Mouse (Mus musculus): ENCODE results near the gene Gm5741.

Gm5741 gene

DNA sequence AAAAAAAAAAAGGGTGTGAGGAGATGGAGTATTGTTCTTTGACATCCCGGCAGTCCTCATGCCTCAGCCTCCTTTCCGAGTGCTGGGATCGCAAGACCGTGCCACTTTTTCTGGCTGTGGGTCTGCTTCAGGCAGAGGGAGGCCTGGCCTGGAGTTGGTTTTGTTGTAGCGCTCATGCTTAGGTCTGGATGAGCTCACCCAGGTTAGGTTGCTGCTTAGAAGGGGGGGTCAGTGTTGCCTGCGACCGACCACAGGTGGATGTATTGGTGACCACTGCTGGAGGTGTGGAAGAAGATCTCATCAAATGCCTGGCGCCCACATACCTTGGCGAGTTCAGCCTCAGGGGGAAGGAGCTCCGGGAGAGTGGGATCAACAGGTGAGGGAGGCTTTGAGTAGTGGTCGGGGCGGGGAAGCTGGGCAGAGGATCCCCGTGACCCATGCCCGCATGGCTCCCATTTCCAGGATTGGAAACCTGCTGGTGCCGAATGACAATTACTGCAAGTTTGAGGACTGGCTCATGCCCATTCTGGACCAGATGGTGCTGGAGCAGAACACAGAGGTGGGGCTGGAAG lies 5.3 kb upstream of the Gm5741 start:
- DNase-seq = no peak

DNA sequence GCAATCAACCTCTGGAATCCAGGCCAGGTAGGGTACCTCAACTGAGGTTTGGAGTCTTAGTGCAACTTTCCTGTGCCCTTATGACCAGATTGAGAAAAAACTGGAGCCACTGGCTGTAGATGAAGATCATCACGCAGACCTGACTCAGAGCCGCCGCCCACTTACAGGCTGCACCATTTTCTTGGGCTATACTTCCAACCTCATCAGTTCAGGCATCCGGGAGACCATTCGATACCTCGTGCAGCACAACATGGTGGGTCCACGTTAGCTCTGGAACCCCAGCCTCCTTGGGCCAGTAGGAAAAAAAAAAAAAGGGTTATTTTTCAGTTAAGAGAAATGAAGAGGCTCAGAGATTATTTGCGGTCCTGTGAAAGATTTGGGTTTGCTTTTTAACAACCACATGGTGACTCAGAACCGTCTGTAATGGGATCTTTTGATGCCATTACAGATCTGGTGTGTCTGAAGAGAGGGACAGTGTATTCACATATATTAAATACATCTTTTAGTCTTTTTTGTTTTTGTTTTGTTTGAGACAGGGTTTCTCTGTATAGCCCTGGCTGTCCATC lies 4.7 kb upstream of the Gm5741 start:
- no peak for DNase-seq

GRCm38 (mm10) chr8:85071514-85072281 lies 3.9 kb upstream of the Gm5741 start, which contains the start of gene Dhps:
Dhps (plus strand) TSS chr8:85071757.
- peak; percentile 91 to 93 for DNase-seq

DNA sequence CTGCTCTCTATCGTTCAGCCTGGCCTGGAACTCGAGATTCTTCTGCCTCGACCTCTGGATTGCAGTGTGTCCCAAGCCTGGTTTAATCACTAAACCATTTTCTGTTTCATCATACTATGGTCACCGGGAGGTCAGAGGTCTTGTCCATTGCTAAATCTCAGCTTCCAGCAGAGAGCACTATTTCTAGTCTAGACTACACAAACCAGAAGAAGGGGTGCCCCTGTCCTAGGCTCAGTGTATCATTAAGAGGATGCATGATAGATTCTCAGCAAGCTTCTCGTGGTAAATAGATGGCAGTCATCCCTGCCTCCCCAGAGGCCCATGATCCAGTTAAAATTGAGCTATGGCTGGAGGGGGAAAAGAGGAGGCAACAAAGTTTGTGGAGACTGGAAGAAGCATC lies 3.3 kb upstream of the Gm5741 start:
- peak; percentile 43 to 67 for DNase-seq

DNA sequence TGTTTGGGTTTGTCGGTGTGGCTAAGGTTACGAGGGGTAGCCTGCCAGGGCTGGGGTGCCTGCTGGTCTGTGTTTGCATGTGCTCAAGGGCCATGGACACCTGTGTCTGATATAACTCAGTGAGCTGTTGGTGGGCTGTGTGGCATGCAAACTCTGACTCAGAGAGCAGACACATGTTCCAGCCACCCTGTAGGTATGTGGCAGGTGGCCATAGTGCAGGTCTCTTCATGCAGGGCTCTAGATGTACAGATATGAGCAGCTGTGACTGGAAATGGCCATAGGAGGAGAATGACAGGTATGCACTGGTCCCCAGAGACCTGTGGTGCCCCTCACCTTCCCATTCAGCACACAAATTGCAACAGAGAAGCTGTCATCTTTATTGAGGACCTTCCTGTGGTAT lies 627 bp downstream of the Gm5741 start:
- DNase-seq = no peak

GRCm38 (mm10) chr8:85065213-85065612 lies 2.6 kb downstream of the Gm5741 start:
- DNase-seq = peak; percentile 92 to 94

DNA sequence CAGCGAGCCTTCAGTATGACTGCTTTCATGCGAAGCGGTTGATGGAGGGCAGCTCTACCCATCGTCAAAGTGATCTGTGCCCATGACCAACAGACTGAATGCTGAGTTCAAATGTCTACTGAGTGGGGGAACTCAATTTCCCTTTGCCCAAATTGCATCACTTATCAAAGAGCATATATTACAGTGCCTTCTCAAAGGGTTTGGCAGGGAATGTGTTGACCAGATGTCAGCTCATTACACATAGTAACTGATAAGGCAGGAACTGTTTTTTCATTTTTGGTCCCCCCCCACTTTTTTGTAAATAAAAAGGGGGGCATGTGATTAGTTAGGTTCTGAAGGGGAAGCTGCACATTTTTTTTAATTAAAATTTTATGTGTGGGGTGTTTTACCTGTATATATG lies 5.2 kb downstream of the Gm5741 start:
- no peak for DNase-seq

DNA sequence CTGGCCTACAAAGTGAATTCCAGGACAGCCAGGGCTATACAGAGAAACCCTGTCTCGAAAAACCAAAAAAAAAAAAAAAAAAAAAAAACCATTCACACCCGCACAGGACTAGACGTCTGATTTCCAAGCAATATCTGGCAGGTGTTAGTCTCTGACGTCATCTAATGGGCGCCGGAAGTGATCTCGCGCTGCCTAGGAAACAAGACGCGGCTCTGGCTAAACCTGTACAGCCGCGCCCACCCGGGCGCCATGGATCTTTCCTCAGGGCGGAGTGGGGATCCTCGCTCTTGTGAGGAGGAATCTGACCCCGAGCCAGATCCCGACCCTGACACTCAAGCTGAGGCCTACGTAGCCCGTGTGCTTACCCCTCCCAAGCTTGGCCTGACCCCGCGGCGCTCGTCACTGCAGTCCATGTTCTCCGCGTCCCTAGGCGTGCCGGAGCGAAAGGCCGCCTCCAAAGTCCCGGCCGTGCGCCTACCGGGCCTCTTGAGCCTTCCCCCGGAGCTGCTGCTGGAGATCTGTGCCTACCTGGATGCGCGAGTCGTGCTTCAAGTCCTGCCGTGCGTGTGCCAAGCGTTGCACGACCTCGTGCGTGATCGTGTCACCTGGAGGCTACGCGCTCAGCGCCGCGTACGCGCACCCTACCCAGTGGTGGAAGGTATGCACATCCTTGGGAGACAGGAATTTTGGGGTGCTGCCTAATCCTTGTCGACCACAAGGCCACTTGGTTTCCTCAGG lies 7.7 kb downstream of the Gm5741 start, which contains the start of gene Fbxw9:
Gene Fbxw9 (plus strand): TSS at position 177 of the 738 bp plus-strand sequence.
- DNase-seq = peak; percentile 90 to 95

DNA sequence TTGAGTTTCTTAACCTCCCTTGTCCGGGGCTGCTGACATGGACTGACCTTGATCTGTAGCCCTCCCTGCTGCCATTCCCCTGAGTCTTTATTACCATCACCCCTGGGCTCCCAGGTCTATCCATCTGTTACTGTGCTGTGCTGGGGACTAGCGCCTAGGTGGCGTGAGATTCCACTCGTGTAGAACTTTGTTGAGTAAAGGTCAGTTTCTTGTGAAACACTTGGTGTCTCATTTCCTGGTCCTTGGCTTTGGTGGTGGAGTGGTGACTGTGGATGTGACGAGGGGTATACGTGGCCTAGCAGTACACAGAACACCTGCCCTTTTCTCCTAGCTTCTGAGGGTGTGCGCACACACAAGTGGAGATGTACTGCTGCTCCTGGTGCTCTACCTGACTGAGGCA lies 10.4 kb downstream of the Gm5741 start:
- no peak for DNase-seq

DNA sequence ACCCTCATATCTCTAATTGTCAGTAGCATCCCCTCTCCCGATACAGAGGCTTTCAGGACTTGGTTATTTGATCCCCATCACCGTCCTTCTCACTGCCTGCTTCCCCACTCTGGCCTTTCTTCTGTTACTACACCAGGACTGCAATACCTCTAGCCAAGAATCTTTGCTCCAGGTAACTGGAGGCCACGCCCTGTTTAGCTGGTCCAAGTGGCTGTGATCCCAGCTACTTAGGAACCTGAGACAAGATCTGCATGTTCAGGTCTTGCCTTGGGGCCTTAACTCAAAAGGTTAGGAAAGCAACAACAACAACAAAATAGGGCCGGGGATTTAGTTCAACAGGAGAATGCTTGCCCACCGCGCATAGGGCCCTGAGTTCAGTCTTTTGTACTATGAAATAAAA lies 24.2 kb downstream of the Gm5741 start:
- DNase-seq = no peak

DNA sequence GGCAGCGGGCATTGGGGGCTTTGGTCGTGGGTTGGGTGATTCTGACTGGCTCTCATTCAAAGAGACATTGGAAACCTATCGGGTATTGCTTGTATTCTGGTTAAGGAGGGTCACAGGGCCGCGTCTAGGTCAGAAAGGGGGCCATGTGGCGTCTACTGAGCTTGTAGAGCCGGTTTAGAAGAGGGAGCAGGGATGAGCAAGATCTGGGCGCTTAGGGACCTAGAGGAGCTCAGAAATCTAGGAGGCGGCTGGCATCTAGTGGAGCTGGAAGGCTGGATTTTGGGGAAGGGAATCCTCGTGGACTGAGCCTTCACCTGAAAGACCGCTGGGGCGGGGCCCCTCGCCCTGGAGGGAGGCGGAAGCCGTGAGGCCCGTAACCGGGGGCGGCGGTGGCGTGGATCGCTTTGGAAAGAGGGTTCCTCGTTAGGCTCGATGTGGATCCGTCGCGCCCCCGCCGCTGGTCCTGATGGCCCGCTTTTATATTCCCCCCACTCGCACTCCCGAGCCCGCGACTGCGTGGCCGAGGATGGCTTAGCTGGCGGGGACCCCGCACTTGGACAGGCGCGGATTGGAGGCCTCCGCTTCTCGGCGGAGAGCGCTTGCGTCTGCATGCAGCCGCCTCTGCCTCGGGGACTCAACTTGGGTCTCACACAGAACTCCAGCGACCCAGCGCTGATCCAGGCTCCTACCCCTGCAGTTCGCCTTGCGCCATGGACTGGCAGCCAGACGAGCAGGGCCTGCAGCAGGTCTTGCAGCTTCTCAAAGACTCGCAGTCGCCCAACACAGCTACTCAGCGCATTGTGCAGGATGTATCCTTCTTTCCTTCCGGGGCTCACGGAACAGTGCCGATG lies 29.9 kb downstream of the Gm5741 start:
- peak in 1 of 2 experiments; percentile 32 for DNase-seq

DNA sequence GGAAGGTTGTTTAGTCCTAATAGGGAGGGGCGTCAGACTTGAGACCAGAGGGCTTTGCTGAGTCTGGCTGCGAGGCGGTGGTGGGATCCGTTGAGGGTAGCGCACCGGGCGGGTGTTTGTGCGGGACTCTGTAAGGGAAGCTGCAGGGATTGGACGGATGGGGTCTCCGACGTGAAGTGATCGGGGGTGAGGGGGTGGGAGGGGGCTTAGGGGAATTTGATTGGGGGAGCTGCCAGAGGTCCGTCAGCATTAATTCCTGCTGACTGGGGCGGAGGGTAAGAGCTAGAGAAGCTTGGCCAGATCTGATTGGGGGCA lies 30.5 kb downstream of the Gm5741 start:
- DNase-seq = peak in 1 of 2 experiments; percentile 31

GRCm38 (mm10) chr8:85036718-85037365 lies 30.9 kb downstream of the Gm5741 start, which contains the start of gene Tnpo2:
Tnpo2 (plus strand) TSS chr8:85036915.
- peak; percentile 94 to 96 for DNase-seq

- no peak for DNase-seq
Observed at GRCm38 (mm10) chr8:85036381-85036717, 31.4 kb downstream of the Gm5741 start.

- DNase-seq = peak; percentile 28 to 52
Observed at GRCm38 (mm10) chr8:85035728-85036310, 32.0 kb downstream of the Gm5741 start.

- DNase-seq = no peak
Observed at GRCm38 (mm10) chr8:85035165-85035727, 32.5 kb downstream of the Gm5741 start.

DNA sequence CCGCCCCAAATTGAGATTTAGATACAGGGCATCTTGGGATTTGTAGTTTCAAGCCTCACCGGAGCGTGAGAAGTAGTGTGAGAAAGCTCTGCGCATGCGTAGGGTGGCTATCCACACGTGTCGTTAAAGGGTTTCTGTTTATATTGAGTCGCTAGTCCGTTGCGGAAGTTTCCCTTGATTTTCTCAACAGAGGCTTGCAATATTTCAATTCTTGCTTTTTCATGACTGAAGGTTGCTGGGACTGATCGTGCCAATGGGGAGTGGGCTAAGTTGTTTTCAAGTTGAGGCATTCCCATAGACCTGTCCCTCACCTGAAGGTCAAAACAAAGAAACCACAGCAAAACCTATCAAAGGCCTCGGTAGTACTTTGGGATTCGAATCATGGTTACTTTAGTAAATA lies 33.0 kb downstream of the Gm5741 start:
- DNase-seq = peak; percentile 74 to 76

- peak in 1 of 2 experiments; percentile 34 for DNase-seq
Observed at GRCm38 (mm10) chr8:85033867-85034266, 33.9 kb downstream of the Gm5741 start.

- peak; percentile 59 to 66 for DNase-seq
Observed at GRCm38 (mm10) chr8:85032622-85033311, 35.0 kb downstream of the Gm5741 start.

DNA sequence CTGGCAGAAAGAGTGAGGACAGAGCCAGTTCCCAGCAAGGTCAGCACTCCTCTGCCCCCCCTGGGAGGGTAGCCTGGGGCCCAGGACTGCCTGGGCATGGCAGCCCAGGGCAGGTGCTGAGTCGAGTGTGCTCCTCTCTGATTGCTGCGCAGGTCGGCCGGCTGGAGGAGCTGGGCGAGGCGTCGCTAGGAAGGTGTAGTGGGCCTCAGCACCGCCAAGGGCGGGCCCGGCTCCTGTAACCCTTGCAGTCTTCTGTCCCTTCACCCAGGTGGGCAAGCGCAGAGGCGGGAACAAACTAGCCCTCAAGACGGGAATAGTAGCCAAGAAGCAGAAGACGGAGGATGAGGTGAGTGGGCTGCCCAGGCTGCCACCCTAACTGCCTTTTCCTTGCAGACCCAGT lies 38.5 kb downstream of the Gm5741 start:
- DNase-seq = no peak

DNA sequence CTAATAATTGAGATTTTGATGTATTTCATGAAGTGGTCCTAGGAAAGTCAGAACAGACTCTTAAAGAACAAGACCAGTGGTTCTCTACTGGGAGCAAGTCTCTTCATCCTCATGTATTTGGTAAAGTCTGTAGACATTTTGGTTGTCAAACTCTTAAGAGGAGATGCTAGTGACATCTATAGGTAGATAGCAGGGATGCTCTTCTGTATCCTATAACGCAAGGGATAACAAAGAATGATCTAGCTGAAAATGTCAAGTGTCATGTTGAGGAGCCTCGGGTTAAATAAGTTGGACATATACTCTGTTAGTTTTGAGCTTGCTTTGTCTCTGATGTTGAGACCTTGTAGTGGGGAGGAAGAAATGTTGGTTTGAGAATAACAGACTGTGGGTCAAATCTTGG lies 39.9 kb downstream of the Gm5741 start:
- no peak for DNase-seq

All from kidney, adult 8-10 months (tissue).